Mouse (Mus musculus) CH12.LX (cell line): ENCODE measurements at regions not wholly inside any gene's neighbourhood (a gene's known extent, or its start where the extent isn't known, plus 50 kb on each side); places are given as distances from the start of the nearest gene placed in this dataset.

Source experiments
- CTCF ChIP-seq, 2 experiments: IDR thresholded peaks in 1 of 2; conservative IDR thresholded peaks in 1 of 2; 2 replicates each; pipeline ENCODE4 v1.5.1; 2011 to 2012; ENCODE audit warnings: low read depth in 2 of 2, low read length in 2 of 2, improper control_type of control experiment in 1 of 2, inconsistent platforms in 1 of 2, mild to moderate bottlenecking in 1 of 2, moderate library complexity in 1 of 2
- E2F4 ChIP-seq: IDR thresholded peaks from 2 replicates; pipeline ENCODE4 v1.6.1; 2011; ENCODE audit warnings: low read depth, low read length, improper control_type of control experiment; ENCODE audit not compliant: insufficient replicate concordance
- EP300 ChIP-seq: IDR thresholded peaks from 2 replicates; pipeline ENCODE4 v1.6.1; 2011; ENCODE audit warnings: low read length, improper control_type of control experiment
- MAFK ChIP-seq: IDR thresholded peaks from 2 replicates; pipeline ENCODE4 v1.6.1; 2011; ENCODE audit warnings: low read length, improper control_type of control experiment; ENCODE audit not compliant: insufficient replicate concordance
- MAX ChIP-seq: IDR thresholded peaks from 2 replicates; pipeline ENCODE4 v1.6.1; 2011; ENCODE audit warnings: low read length, improper control_type of control experiment
- MEF2A ChIP-seq: IDR thresholded peaks from 2 replicates; pipeline ENCODE4 v1.6.1; 2014; ENCODE audit warnings: low read depth, mild to moderate bottlenecking, inconsistent platforms, low read length, improper control_type of control experiment, borderline replicate concordance
- MXI1 ChIP-seq: IDR thresholded peaks from 2 replicates; pipeline ENCODE4 v1.6.1; 2011; ENCODE audit warnings: mild to moderate bottlenecking, low read depth, low read length, improper control_type of control experiment
- POLR2A ChIP-seq: IDR thresholded peaks from 2 replicates; pipeline ENCODE4 v1.6.1; 2011; ENCODE audit warnings: low read depth, mild to moderate bottlenecking, improper control_type of control experiment, low read length
- SMC3 ChIP-seq: IDR thresholded peaks from 2 replicates; pipeline ENCODE4 v1.6.1; 2011; ENCODE audit warnings: low read depth, low read length, improper control_type of control experiment
- ZC3H11A ChIP-seq: IDR thresholded peaks from 2 replicates; pipeline ENCODE4 v1.6.1; 2012; ENCODE audit warnings: low read depth, mild to moderate bottlenecking, inconsistent platforms, low read length, improper control_type of control experiment
- ZNF384 ChIP-seq: IDR thresholded peaks from 2 replicates; pipeline ENCODE4 v1.6.1; 2012; ENCODE audit warnings: low read depth, low read length, improper control_type of control experiment, inconsistent platforms

- TF ChIP-seq CTCF (conservative IDR thresholded peaks at IDR 0.05 in 1 of 2, IDR thresholded peaks at IDR 0.05 in 1 of 2; ENCODE audit: low read depth in 2 of 2, low read length in 2 of 2) (no peak), MAX (no peak), MAFK (no peak), POLR2A (no peak), MXI1 (no peak), ZC3H11A (no peak), MEF2A (no peak), E2F4 (no peak), EP300 (no peak), SMC3 (no peak), ZNF384 (no peak)
Observed at GRCm38 (mm10) chr8:10788496-10789200, 219.6 kb downstream of the Irs2 start.
